Mouse (Mus musculus) inflammation-experienced regulatory T-cells, adult 6 months (primary cell): ENCODE data around the gene Olfr1121. TPM values are rescaled to one million over a fixed set of nuclear protein-coding genes. Genes with fewer than 3 reads are reported as not detected.
"Not testable (repeated sequence)": the region's sequence is repeated elsewhere in the genome, so short reads cannot be mapped to it uniquely, and the experiment has no call there.

ENCODE experiments used
- ATAC-seq: one replicate; pipeline ENCODE4 v1.8.0; 2017
- polyA plus RNA-seq, 3 experiments: library from polyadenylated mRNA; unstranded; fragments of 100-300 nt; shearing (Covaris generic); gene quantifications; one replicate each; pipeline ENCODE4 v1.2.1; 2017

Olfr1121 gene
- polyA plus RNA-seq, result not detected

DNA sequence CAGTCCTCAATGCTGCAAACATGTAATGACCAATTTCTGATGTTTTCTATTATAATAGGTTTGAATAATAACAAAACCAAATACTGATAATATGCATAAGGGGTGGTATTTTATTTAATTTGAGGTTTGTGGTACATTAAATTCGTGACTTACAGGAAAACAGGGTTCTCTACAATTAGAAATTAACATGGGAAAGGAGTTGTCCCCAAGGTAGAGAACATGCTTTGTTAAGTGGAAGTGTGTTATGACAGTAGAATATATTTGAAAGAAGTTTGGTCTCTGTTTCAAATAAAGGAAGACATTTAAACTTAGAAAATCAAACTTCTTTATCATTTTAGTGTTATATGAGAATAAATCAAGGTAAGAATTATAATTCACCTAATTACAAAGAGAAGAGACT is at the start of gene Olfr1121:
Gene Olfr1121, plus strand, starts transcription at position 301 of the 400 bp plus-strand sequence.
- no peak for ATAC-seq

DNA sequence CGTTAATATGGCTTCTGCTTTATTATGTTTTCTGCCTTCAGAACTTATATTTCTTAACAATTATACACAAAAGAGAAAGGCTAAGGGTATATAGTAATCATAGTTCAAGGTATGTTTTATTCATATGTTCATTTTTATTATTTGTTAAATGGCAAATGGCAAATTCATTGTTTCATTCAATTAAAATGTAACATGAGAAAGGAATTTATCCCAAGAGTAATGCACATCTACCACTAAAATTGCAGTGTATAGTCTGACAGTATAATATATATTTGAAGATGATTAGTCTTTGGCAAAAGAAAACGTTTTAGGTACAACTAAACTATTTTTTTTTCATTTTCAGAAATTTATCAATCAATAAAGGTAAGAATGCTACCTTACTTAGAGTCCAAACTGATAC is 15.2 kb upstream of the Olfr1121 start, which contains the start of gene Olfr1120:
Gene Olfr1120, plus strand, starts transcription at position 301 of the 400 bp plus-strand sequence.
- ATAC-seq, result no peak

DNA sequence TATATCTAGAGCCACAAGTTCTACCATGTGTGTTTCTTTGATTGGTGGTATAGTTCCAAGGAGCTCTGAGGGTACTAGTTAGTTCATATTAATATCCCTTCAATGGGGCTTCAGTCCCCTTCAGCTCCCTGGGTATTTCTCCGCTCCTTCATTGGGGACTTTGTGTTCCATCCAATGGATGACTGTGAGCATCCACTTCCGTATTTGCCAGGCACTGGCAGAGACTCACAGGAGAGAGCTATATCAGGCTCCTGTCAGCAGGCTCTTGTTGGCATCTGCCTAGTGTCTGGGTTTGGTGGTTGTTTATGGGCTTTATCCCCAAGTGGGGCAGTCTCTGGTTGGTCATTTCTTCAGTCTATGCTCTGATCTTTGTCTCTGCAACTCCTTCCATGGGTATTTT is 9.6 kb upstream of the Olfr1121 start:
- ATAC-seq, result not testable (repeated sequence)

DNA sequence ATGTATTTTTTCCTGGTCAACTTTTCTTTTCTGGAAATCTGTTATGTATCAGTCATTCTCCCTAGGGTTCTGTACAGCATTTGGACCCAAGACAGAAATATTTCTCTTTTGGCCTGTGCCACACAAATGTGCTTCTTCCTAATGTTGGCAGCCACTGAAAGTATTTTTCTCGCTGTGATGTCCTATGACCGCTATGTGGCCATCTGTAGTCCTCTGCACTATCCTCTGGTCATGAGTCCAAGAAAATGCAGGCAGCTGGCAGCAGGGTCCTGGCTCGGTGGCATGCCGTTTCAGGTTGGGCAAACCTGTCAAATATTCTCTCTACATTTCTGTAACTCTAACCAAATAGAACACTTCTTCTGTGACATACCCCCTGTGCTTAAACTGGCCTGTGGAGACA is 2.0 kb downstream of the Olfr1121 start:
- ATAC-seq, result no peak

DNA sequence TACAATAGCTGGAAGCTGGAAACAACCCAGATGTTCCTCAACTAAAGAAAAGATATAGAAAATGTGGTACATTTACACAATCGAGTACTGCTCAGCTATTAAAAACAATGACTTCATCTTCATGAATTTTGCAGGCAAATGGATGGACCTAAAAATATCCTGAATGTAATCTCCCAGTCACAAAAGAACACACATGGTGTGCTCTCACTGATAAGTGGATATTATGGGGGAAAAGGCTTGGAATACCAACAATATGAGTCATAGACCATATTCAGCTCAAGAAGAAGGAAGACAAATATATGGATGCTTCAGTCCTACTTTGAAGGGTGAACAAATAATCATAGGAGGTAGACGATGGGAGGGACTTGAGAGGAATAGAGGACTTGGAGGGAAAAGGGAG is 14.2 kb downstream of the Olfr1121 start:
- no peak for ATAC-seq

DNA sequence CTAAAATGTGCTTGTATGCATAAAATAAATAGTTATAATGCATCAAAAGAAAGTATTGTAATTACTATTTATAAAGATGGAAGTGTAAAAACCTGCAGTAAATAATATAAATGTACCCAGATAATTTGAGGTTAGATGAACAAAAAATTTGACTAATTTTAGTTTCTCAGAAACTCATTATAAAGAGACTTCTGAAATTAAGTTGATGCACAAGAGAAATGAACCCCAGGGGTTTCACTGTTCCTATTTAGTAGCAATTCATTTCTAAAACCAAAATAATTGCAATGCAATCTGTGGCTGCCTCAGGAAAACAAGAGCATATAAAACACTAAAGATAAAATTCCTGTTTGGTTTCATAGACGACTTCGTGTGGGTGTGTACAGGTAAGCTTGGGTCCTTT is 15.9 kb downstream of the Olfr1121 start, which contains the start of gene Olfr1122:
Gene Olfr1122, plus strand, starts transcription at position 301 of the 400 bp plus-strand sequence.
- no peak for ATAC-seq

DNA sequence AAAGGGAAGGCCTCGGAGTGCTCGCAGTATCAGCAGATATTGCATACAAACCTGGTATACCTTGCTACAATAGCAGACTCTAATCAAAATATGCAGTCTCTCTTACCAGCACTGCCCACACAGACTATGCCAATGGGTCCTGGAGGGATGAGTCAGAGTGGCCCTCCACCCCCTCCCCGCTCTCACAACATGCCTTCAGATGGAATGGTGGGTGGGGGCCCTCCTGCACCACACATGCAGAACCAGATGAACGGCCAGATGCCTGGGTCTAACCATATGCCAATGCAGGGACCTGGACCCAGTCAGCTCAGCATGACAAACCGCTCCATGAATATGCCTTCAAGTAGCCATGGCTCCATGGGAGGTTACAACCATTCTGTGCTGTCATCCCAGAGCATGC is 23.9 kb downstream of the Olfr1121 start:
- ATAC-seq, result peak; percentile 38

DNA sequence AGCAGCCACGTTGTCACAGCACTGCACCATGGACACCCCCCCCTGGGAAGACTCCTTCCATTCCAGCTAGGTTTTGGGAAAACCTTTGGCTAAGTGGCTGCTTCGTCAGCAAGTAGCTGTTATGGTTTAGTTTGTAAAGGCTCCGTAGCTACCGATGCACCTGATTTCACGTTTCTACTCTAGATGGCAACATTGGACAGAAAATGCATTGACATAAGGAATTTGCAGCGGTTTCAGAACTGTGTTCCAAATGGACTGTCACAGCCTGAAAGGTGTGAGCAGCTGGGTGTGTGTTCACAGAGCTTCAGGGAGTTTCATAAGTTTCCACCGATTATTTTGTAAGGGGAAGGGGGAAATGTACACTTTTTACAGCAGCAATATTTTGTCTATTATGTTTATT is 25.0 kb downstream of the Olfr1121 start:
- not testable (repeated sequence) for ATAC-seq

DNA sequence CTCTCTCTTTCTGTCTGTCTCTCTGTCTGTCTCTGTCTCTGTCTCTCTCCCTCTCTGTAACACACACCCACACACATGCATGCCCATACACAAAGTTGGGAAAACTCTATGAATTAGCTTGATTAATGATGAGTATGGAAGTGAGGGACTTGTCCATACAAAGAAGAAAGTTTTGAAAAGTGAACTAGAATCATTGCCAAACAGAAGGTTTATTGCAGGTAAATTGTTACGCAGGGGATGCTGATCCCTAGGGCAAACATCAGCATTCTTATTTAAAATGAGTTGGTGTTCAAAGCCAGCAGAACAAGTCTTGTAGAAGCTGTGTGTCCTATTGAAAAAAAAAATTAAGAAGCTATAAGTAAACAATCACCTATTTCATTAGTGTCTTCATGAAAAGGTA is 46.6 kb downstream of the Olfr1121 start, which contains the start of gene Olfr1123:
Gene Olfr1123, plus strand, starts transcription at position 301 of the 400 bp plus-strand sequence.
- ATAC-seq, result no peak

Other genes starting within 250 kb of the Olfr1121 start
- gene Olfr1110, start 229.6 kb upstream of the Olfr1121 start, polyA plus RNA-seq, result not detected
- gene Olfr1111, start 217.3 kb upstream of the Olfr1121 start, polyA plus RNA-seq, result not detected
- gene Olfr1112, start 182.1 kb upstream of the Olfr1121 start, polyA plus RNA-seq, result not detected
- not detected for gene Olfr1113, start 160.9 kb upstream of the Olfr1121 start, polyA plus RNA-seq
- gene Olfr1115, start 121.9 kb upstream of the Olfr1121 start, polyA plus RNA-seq, result not detected
- under 1 TPM in 1 of 3 experiments, not detected in 2; 0.04 TPM for gene Olfr1116, start 102.4 kb upstream of the Olfr1121 start, polyA plus RNA-seq
- gene Olfr1118, start 62.3 kb upstream of the Olfr1121 start, polyA plus RNA-seq, result not detected
- not detected for gene Olfr1120, start 15.1 kb upstream of the Olfr1121 start, polyA plus RNA-seq
- gene Olfr1122, start 16.0 kb downstream of the Olfr1121 start, polyA plus RNA-seq, result not detected
- not detected for gene Olfr1123, start 46.7 kb downstream of the Olfr1121 start, polyA plus RNA-seq
- 1 to 10 TPM in 1 of 3 experiments, under 1 TPM in 1, not detected in 1; 0.88 to 2.6 TPM for gene Olfr1124, start 60.4 kb downstream of the Olfr1121 start, polyA plus RNA-seq
- gene Olfr1126, start 84.1 kb downstream of the Olfr1121 start, polyA plus RNA-seq, result not detected
- not detected for gene Pramel7, start 127.2 kb downstream of the Olfr1121 start, polyA plus RNA-seq
- gene Pramel6, start 136.7 kb downstream of the Olfr1121 start, polyA plus RNA-seq, result not detected
- gene Olfr153, start 161.9 kb downstream of the Olfr1121 start, polyA plus RNA-seq, result not detected
- gene Olfr1128, start 175.6 kb downstream of the Olfr1121 start, polyA plus RNA-seq, result not detected
- not detected for gene Olfr1129, start 204.0 kb downstream of the Olfr1121 start, polyA plus RNA-seq
- not detected for gene Olfr1130, start 236.3 kb downstream of the Olfr1121 start, polyA plus RNA-seq